Comparison of ENCODE assay signal across 8 mouse cellular contexts in the genomic region with DNA sequence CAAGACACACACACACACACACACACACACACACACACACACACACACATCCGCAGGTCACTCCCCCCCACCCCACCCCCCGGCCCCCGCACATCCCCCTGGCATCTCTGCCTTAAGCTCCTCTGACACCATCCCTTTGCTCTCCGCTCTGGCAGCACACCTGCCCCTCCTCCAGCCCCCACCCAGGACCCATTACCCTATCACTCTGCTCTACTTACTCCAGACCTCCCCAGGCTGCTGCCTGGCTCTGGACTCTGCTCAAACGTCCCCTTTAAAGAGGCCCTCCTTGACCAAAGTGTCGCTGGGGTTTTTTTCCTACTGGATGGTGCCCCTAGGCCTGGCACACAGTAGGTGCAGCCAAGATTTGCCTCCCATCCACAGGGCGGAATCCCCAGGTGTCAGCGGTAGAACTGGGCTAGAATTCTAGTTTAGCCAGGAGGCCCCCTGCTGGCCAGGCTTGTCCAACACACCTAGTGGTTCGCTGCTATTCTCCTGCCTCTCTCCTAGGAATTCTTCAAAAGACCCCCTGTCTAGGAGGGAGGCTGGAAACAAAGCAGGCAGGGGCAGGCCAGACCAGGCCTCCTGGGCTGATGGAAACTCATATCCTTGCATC. TPM values are rescaled to one million over a fixed set of nuclear protein-coding genes. Genes with fewer than 3 reads are reported as not detected.
DNase-seq lines count a peak whose midpoint lies in the region; ATAC-seq and TF ChIP-seq lines count a peak whose summit lies in the region.

No protein-coding gene starts in this region.

- no peaks in the 10 kb centered on the region for H3K36me3 ChIP-seq in forebrain, embryonic 14.5 days (ENCODE audit: control insufficient read depth, insufficient read depth, low read length)
- no peaks in the 10 kb centered on the region for H3K36me3 ChIP-seq in hindbrain, embryonic 12.5 days
- H3K36me3 ChIP-seq in limb, embryonic 12.5 days = no peaks in the 10 kb centered on the region
- no peaks in the 10 kb centered on the region for H3K36me3 ChIP-seq in midbrain, postnatal 0 days (ENCODE audit: insufficient read depth, low read length)
- no peaks in the 10 kb centered on the region for H3K36me3 ChIP-seq in thymus, adult 2 months (ENCODE audit: control insufficient read depth, insufficient read depth, low read length)

- H3K9ac ChIP-seq in forebrain, embryonic 14.5 days (ENCODE audit: low read length) = no peak overlapping the region
- no peak overlapping the region for H3K9ac ChIP-seq in hindbrain, embryonic 12.5 days
- 0 out of 2 replicates have a peak overlapping the region, but pooled peaks have one; percentile 31 for H3K9ac ChIP-seq in limb, embryonic 12.5 days (replicated peaks)
- no peak overlapping the region for H3K9ac ChIP-seq in midbrain, postnatal 0 days (replicated peaks; ENCODE audit: low read length, poor library complexity, severe bottlenecking)

- peak; percentile 72 for DNase-seq in urinary bladder, postnatal 14 days (ENCODE audit: low spot score)
- no peak for DNase-seq in urinary bladder, adult 2 months (ENCODE audit: low spot score)
- DNase-seq in forebrain, embryonic 14.5 days (ENCODE audit: low spot score) = peak; percentile 73
- peak; percentile 76 for DNase-seq in midbrain, postnatal 0 days (ENCODE audit: low spot score)
- peak; percentile 76 for DNase-seq in thymus, adult 2 months

- peak overlapping the region; percentile 44; the same call in 1 of the 2 replicates for H3K27ac ChIP-seq in brown adipose tissue, adult 24 weeks (replicated peaks; ENCODE audit: low read depth, low read length)
- H3K27ac ChIP-seq in forebrain, embryonic 14.5 days (ENCODE audit: low read depth, low read length) = no peak overlapping the region
- H3K27ac ChIP-seq in hindbrain, embryonic 12.5 days = no peak overlapping the region
- no peak overlapping the region for H3K27ac ChIP-seq in limb, embryonic 12.5 days
- H3K27ac ChIP-seq in midbrain, postnatal 0 days (ENCODE audit: low read depth, low read length) = no peak overlapping the region
- no peak overlapping the region for H3K27ac ChIP-seq in thymus, adult 2 months (ENCODE audit: control insufficient read depth, insufficient read depth, low read length)

- TF ChIP-seq CTCF in midbrain, postnatal 0 days (IDR thresholded peaks at IDR 0.05) = peak; percentile 81
- peak; percentile 88 for TF ChIP-seq CTCF in thymus, adult 2 months (IDR thresholded peaks at IDR 0.05; ENCODE audit: borderline replicate concordance, control insufficient read depth, extremely low read depth, insufficient read depth, low read length, poor library complexity)

- peaks cover 20% of the 10 kb centered on the region for H3K4me1 ChIP-seq in brown adipose tissue, adult 24 weeks (ENCODE audit: control insufficient read depth, insufficient read depth, insufficient read length, low read length)
- H3K4me1 ChIP-seq in forebrain, embryonic 14.5 days (ENCODE audit: control insufficient read depth, insufficient read depth, low read length) = no peaks in the 10 kb centered on the region
- peaks cover 16% of the 10 kb centered on the region for H3K4me1 ChIP-seq in hindbrain, embryonic 12.5 days
- H3K4me1 ChIP-seq in limb, embryonic 12.5 days (replicated peaks) = peaks cover 28% of the 10 kb centered on the region
- H3K4me1 ChIP-seq in midbrain, postnatal 0 days (ENCODE audit: insufficient read depth, low read length) = no peaks in the 10 kb centered on the region
- peaks cover 10% of the 10 kb centered on the region for H3K4me1 ChIP-seq in thymus, adult 2 months (replicated peaks; ENCODE audit: control insufficient read depth, insufficient read depth, low read length)

- WGBS in forebrain, embryonic 14.5 days = 18% methylated on average over 9 of the region's 9 CpGs
- 28% methylated on average over 9 of the region's 9 CpGs for WGBS in hindbrain, embryonic 12.5 days
- WGBS in limb, embryonic 12.5 days = 20% methylated on average over 9 of the region's 9 CpGs
- 13% methylated on average over 6 of the region's 9 CpGs for WGBS in midbrain, postnatal 0 days
- 40% methylated on average over 9 of the region's 9 CpGs for whole genome bisulfite sequencing in thymus, adult 2 months

- no peaks in the 10 kb centered on the region for H3K27me3 ChIP-seq in forebrain, embryonic 14.5 days (replicated peaks; ENCODE audit: control insufficient read depth, insufficient read depth, low read length)
- peaks cover 4% of the 10 kb centered on the region for H3K27me3 ChIP-seq in hindbrain, embryonic 12.5 days
- peaks cover 5% of the 10 kb centered on the region; the same call in 1 of the 2 replicates for H3K27me3 ChIP-seq in limb, embryonic 12.5 days
- H3K27me3 ChIP-seq in midbrain, postnatal 0 days (ENCODE audit: insufficient read depth, low read length) = no peaks in the 10 kb centered on the region
- no peaks in the 10 kb centered on the region for H3K27me3 ChIP-seq in thymus, adult 2 months (ENCODE audit: control insufficient read depth, insufficient read depth, low read length)

- TF ChIP-seq POLR2A in thymus, adult 2 months (IDR thresholded peaks at IDR 0.05; ENCODE audit: control insufficient read depth, extremely low read depth, insufficient read depth, low read length, poor library complexity) = no peak; the same call in 1 of the 2 replicates

- peak; percentile 61 for ATAC-seq in forebrain, embryonic 14.5 days
- ATAC-seq in hindbrain, embryonic 12.5 days (ENCODE audit: low FRiP score) = 0 out of 2 replicates have a peak, but pooled peaks have one; percentile 43
- no peak; the same call in 1 of the 2 replicates for ATAC-seq in limb, embryonic 12.5 days (ENCODE audit: insufficient number of reproducible peaks, insufficient read depth, low FRiP score, low TSS enrichment, low read depth)
- ATAC-seq in midbrain, postnatal 0 days (ENCODE audit: low FRiP score) = peak; percentile 53; the same call in 1 of the 2 replicates

- H3K9me3 ChIP-seq in forebrain, embryonic 14.5 days (replicated peaks; ENCODE audit: control insufficient read depth, low read length) = no peaks in the 10 kb centered on the region
- H3K9me3 ChIP-seq in hindbrain, embryonic 12.5 days (replicated peaks) = no peaks in the 10 kb centered on the region
- H3K9me3 ChIP-seq in limb, embryonic 12.5 days = no peaks in the 10 kb centered on the region
- no peaks in the 10 kb centered on the region for H3K9me3 ChIP-seq in midbrain, postnatal 0 days (ENCODE audit: low read length)

- H3K4me3 ChIP-seq in brown adipose tissue, adult 24 weeks (ENCODE audit: insufficient read depth, low read depth, low read length) = no peak overlapping the region
- H3K4me3 ChIP-seq in forebrain, embryonic 14.5 days (ENCODE audit: low read depth, low read length) = no peak overlapping the region
- H3K4me3 ChIP-seq in hindbrain, embryonic 12.5 days = no peak overlapping the region
- H3K4me3 ChIP-seq in limb, embryonic 12.5 days (replicated peaks) = no peak overlapping the region
- H3K4me3 ChIP-seq in midbrain, postnatal 0 days (ENCODE audit: low read depth, low read length) = no peak overlapping the region
- H3K4me3 ChIP-seq in thymus, adult 2 months (ENCODE audit: control insufficient read depth, insufficient read depth, low read length) = no peak overlapping the region

- no peak overlapping the region for H3K4me2 ChIP-seq in forebrain, embryonic 14.5 days (ENCODE audit: low read length)
- no peak overlapping the region for H3K4me2 ChIP-seq in hindbrain, embryonic 12.5 days (replicated peaks)
- H3K4me2 ChIP-seq in limb, embryonic 12.5 days = no peak overlapping the region
- no peak overlapping the region for H3K4me2 ChIP-seq in midbrain, postnatal 0 days (ENCODE audit: low read depth, low read length, poor library complexity, severe bottlenecking)

RNA-seq across cellular contexts. Expression of a gene that starts 12.9 kb away (rescaled TPM):
- polyA plus RNA-seq in urinary bladder, adult 2 months (2012; rRNA removed) = 35.8 and 45.2 TPM in 2 replicates
- 20.2 and 24.0 TPM in 2 replicates for polyA plus RNA-seq in brown adipose tissue, adult 24 weeks (2012; ENCODE audit: insufficient read depth, insufficient read length, missing spikeins)
- 15.3 and 19.6 TPM in 2 replicates for polyA plus RNA-seq in forebrain, embryonic 14.5 days (2014; fragmentation: Nextera tagmentation; extraction: Ambion mirVana)
- polyA plus RNA-seq in hindbrain, embryonic 12.5 days (2016; fragmentation: Nextera tagmentation; extraction: Ambion mirVana) = 21.9 and 24.5 TPM in 2 replicates
- 25.2 and 27.5 TPM in 2 replicates for polyA plus RNA-seq in limb, embryonic 12.5 days (2016; fragmentation: Nextera tagmentation; extraction: Ambion mirVana)
- 14.9 and 17.3 TPM in 2 replicates for total RNA-seq in midbrain, postnatal 0 days (2014; rRNA removed)
- 2.8 and 4.4 TPM in 2 replicates for polyA plus RNA-seq in midbrain, postnatal 0 days (2015; fragmentation: Nextera tagmentation; extraction: Ambion mirVana)
- polyA plus RNA-seq in thymus, adult 2 months (2012; rRNA removed) = 466 and 519 TPM in 2 replicates

Comparison
In these comparisons a context has a peak if more than half of its experiments do, and no peak if none do; other contexts are left out.
1. RNA of a gene that starts 12.9 kb away (polyA plus RNA-seq): 466 to 519 TPM in thymus, adult 2 months; 35.8 to 45.2 TPM in urinary bladder, adult 2 months, 25.2 to 27.5 TPM in limb, embryonic 12.5 days, 21.9 to 24.5 TPM in hindbrain, embryonic 12.5 days, 20.2 to 24.0 TPM in brown adipose tissue, adult 24 weeks, 15.3 to 19.6 TPM in forebrain, embryonic 14.5 days and 2.8 to 4.4 TPM in midbrain, postnatal 0 days; every median in the first group is over 10 times any median in the second.